Mouse (Mus musculus) cortical plate, adult 2 months (tissue): Measurements from ENCODE around the gene Bbs12.
A peak's percentile ranks its signal among the peaks of the same experiment; 100 is the strongest.

Experiments used
- CTCF ChIP-seq: fragments of 200-500 bp; IDR thresholded peaks from 2 replicates; pipeline ENCODE4 v1.5.1; 2011; ENCODE audit warnings: mild to moderate bottlenecking, control low read depth, low read length; ENCODE audit not compliant: insufficient read depth; ENCODE audit errors: extremely low read depth
- POLR2A ChIP-seq: fragments of 200-500 bp; IDR thresholded peaks from 2 replicates; pipeline ENCODE4 v1.6.1; 2011; ENCODE audit warnings: mild to moderate bottlenecking, low read length, control low read depth; ENCODE audit not compliant: insufficient read depth; ENCODE audit errors: extremely low read depth

DNA sequence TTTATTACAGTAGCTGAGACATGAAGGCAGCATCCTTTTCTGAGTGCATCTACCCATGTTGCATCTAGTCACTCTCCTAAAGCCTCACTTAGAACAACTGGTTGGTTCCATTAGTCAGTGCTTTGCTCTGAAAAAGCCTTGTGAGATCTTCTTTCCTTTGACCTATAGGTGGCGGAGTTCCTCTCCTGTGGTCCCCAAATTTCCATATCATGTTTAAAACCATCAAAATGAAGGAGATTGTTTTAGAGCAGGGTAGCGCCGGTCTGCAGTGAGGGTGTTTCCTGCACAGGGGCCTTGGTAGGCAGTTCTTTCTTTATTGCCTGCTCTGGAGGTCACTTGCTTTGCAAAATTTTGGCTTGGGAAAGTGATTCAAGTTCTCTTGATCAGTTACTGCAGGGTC is 12.0 kb downstream of the Bbs12 start:
- TF ChIP-seq CTCF = peak; percentile 13; the same call in 1 of the 2 replicates
- no peak for TF ChIP-seq POLR2A
